Mouse (Mus musculus): ENCODE measurements around the gene Fnbp1. TPM values are rescaled to one million over a fixed set of nuclear protein-coding genes. Genes with fewer than 3 reads are reported as not detected.

The Fnbp1 gene
- polyA plus RNA-seq, 1 experiment from 2014 or later = 33.2 TPM

- 69% methylated on average over 4 of the region's 4 CpGs for WGBS
- Histone ChIP-seq H3K27me3 (ENCODE audit: control insufficient read depth, insufficient read depth, low read depth, low read length) (no peaks in the 10 kb centered on the region), H3K4me1 (ENCODE audit: control insufficient read depth, insufficient read depth, low read length) (peaks cover 5% of the 10 kb centered on the region; the same call in 1 of the 2 replicates), H3K9ac (ENCODE audit: low read depth, low read length) (no peak overlapping the region), H3K9me3 (replicated peaks; ENCODE audit: control insufficient read depth, low read length, poor library complexity, severe bottlenecking) (no peaks in the 10 kb centered on the region), H3K36me3 (ENCODE audit: control insufficient read depth, insufficient read depth, low read length) (no peaks in the 10 kb centered on the region), H3K4me2 (ENCODE audit: low read length) (no peak overlapping the region), H3K4me3 (ENCODE audit: low read depth, low read length) (no peak overlapping the region), H3K27ac (ENCODE audit: low read length) (no peak overlapping the region)
- ATAC-seq = no peak
These were observed 7.8 kb downstream of the Fnbp1 start for GRCm38 (mm10) chr2:31133981-31134380.

GRCm38 (mm10) chr2:31132682-31133081, 9.1 kb downstream of the Fnbp1 start:
- no peak overlapping the region for H3K27ac ChIP-seq (ENCODE audit: low read length)
- no peak overlapping the region for H3K4me3 ChIP-seq (ENCODE audit: low read depth, low read length)
- H3K4me1 ChIP-seq (ENCODE audit: control insufficient read depth, insufficient read depth, low read length) = peaks cover 7% of the 10 kb centered on the region; the same call in 1 of the 2 replicates
- no peak overlapping the region for H3K9ac ChIP-seq (ENCODE audit: low read depth, low read length)
- ATAC-seq = no peak
- H3K27me3 ChIP-seq (ENCODE audit: control insufficient read depth, insufficient read depth, low read depth, low read length) = no peaks in the 10 kb centered on the region
- WGBS = 69% methylated on average over 8 of the region's 8 CpGs
- H3K36me3 ChIP-seq (ENCODE audit: control insufficient read depth, insufficient read depth, low read length) = no peaks in the 10 kb centered on the region
- H3K4me2 ChIP-seq (ENCODE audit: low read length) = no peak overlapping the region
- no peaks in the 10 kb centered on the region for H3K9me3 ChIP-seq (replicated peaks; ENCODE audit: control insufficient read depth, low read length, poor library complexity, severe bottlenecking)

GRCm38 (mm10) chr2:31130815-31131299, 11.0 kb downstream of the Fnbp1 start:
- 83% methylated on average over 8 of the region's 8 CpGs for WGBS
- Histone ChIP-seq H3K9me3 (replicated peaks; ENCODE audit: control insufficient read depth, low read length, poor library complexity, severe bottlenecking) (no peaks in the 10 kb centered on the region), H3K4me2 (ENCODE audit: low read length) (no peak overlapping the region), H3K36me3 (ENCODE audit: control insufficient read depth, insufficient read depth, low read length) (no peaks in the 10 kb centered on the region), H3K27ac (ENCODE audit: low read length) (no peak overlapping the region), H3K4me3 (ENCODE audit: low read depth, low read length) (no peak overlapping the region), H3K4me1 (ENCODE audit: control insufficient read depth, insufficient read depth, low read length) (peaks cover 7% of the 10 kb centered on the region; the same call in 1 of the 2 replicates), H3K27me3 (ENCODE audit: control insufficient read depth, insufficient read depth, low read depth, low read length) (no peaks in the 10 kb centered on the region), H3K9ac (ENCODE audit: low read depth, low read length) (no peak overlapping the region)
- no peak for ATAC-seq

- Histone ChIP-seq H3K4me1 (ENCODE audit: control insufficient read depth, insufficient read depth, low read length) (peaks cover 7% of the 10 kb centered on the region; the same call in 1 of the 2 replicates), H3K36me3 (ENCODE audit: control insufficient read depth, insufficient read depth, low read length) (no peaks in the 10 kb centered on the region), H3K9me3 (replicated peaks; ENCODE audit: control insufficient read depth, low read length, poor library complexity, severe bottlenecking) (no peaks in the 10 kb centered on the region), H3K27ac (ENCODE audit: low read length) (no peak overlapping the region), H3K4me2 (ENCODE audit: low read length) (no peak overlapping the region), H3K27me3 (ENCODE audit: control insufficient read depth, insufficient read depth, low read depth, low read length) (no peaks in the 10 kb centered on the region), H3K4me3 (ENCODE audit: low read depth, low read length) (no peak overlapping the region), H3K9ac (ENCODE audit: low read depth, low read length) (no peak overlapping the region)
- ATAC-seq = no peak
- 89% methylated on average over 14 of the region's 14 CpGs for WGBS
These were observed 11.9 kb downstream of the Fnbp1 start for GRCm38 (mm10) chr2:31129742-31130518.

GRCm38 (mm10) chr2:31127899-31128298, 13.9 kb downstream of the Fnbp1 start:
- H3K9me3 ChIP-seq (replicated peaks; ENCODE audit: control insufficient read depth, low read length, poor library complexity, severe bottlenecking) = no peaks in the 10 kb centered on the region
- no peak overlapping the region for H3K9ac ChIP-seq (ENCODE audit: low read depth, low read length)
- peaks cover 7% of the 10 kb centered on the region; the same call in 1 of the 2 replicates for H3K4me1 ChIP-seq (ENCODE audit: control insufficient read depth, insufficient read depth, low read length)
- ATAC-seq = no peak
- H3K4me2 ChIP-seq (ENCODE audit: low read length) = no peak overlapping the region
- WGBS = 82% methylated on average over 4 of the region's 4 CpGs
- H3K27ac ChIP-seq (ENCODE audit: low read length) = no peak overlapping the region
- H3K4me3 ChIP-seq (ENCODE audit: low read depth, low read length) = no peak overlapping the region
- no peaks in the 10 kb centered on the region for H3K27me3 ChIP-seq (ENCODE audit: control insufficient read depth, insufficient read depth, low read depth, low read length)
- no peaks in the 10 kb centered on the region for H3K36me3 ChIP-seq (ENCODE audit: control insufficient read depth, insufficient read depth, low read length)

- Histone ChIP-seq H3K36me3 (ENCODE audit: control insufficient read depth, insufficient read depth, low read length) (no peaks in the 10 kb centered on the region), H3K4me2 (ENCODE audit: low read length) (no peak overlapping the region), H3K9me3 (replicated peaks; ENCODE audit: control insufficient read depth, low read length, poor library complexity, severe bottlenecking) (no peaks in the 10 kb centered on the region), H3K9ac (ENCODE audit: low read depth, low read length) (no peak overlapping the region), H3K4me1 (ENCODE audit: control insufficient read depth, insufficient read depth, low read length) (peaks cover 5% of the 10 kb centered on the region; the same call in 1 of the 2 replicates), H3K4me3 (ENCODE audit: low read depth, low read length) (no peak overlapping the region), H3K27ac (ENCODE audit: low read length) (no peak overlapping the region), H3K27me3 (ENCODE audit: control insufficient read depth, insufficient read depth, low read depth, low read length) (no peaks in the 10 kb centered on the region)
- 61% methylated on average over 7 of the region's 7 CpGs for WGBS
- no peak for ATAC-seq
These were observed 14.6 kb downstream of the Fnbp1 start for GRCm38 (mm10) chr2:31127219-31127618.

GRCm38 (mm10) chr2:31126048-31126447, 15.8 kb downstream of the Fnbp1 start:
- H3K27me3 ChIP-seq (ENCODE audit: control insufficient read depth, insufficient read depth, low read depth, low read length) = no peaks in the 10 kb centered on the region
- 0 out of 2 replicates have a peak, but pooled peaks cover 2% of the 10 kb centered on the region for H3K4me1 ChIP-seq (ENCODE audit: control insufficient read depth, insufficient read depth, low read length)
- no peaks in the 10 kb centered on the region for H3K9me3 ChIP-seq (replicated peaks; ENCODE audit: control insufficient read depth, low read length, poor library complexity, severe bottlenecking)
- H3K36me3 ChIP-seq (ENCODE audit: control insufficient read depth, insufficient read depth, low read length) = no peaks in the 10 kb centered on the region
- H3K27ac ChIP-seq (ENCODE audit: low read length) = no peak overlapping the region
- no peak overlapping the region for H3K4me2 ChIP-seq (ENCODE audit: low read length)
- H3K4me3 ChIP-seq (ENCODE audit: low read depth, low read length) = no peak overlapping the region
- 90% methylated on average over 9 of the region's 9 CpGs for WGBS
- no peak for ATAC-seq
- H3K9ac ChIP-seq (ENCODE audit: low read depth, low read length) = no peak overlapping the region

- no peak for ATAC-seq
- Histone ChIP-seq H3K4me2 (ENCODE audit: low read length) (no peak overlapping the region), H3K27me3 (ENCODE audit: control insufficient read depth, insufficient read depth, low read depth, low read length) (no peaks in the 10 kb centered on the region), H3K9me3 (replicated peaks; ENCODE audit: control insufficient read depth, low read length, poor library complexity, severe bottlenecking) (no peaks in the 10 kb centered on the region), H3K9ac (ENCODE audit: low read depth, low read length) (no peak overlapping the region), H3K36me3 (ENCODE audit: control insufficient read depth, insufficient read depth, low read length) (no peaks in the 10 kb centered on the region), H3K27ac (ENCODE audit: low read length) (no peak overlapping the region), H3K4me3 (ENCODE audit: low read depth, low read length) (no peak overlapping the region), H3K4me1 (ENCODE audit: control insufficient read depth, insufficient read depth, low read length) (0 out of 2 replicates have a peak, but pooled peaks cover 2% of the 10 kb centered on the region)
- WGBS = 91% methylated on average over 7 of the region's 7 CpGs
These were observed 16.7 kb downstream of the Fnbp1 start for GRCm38 (mm10) chr2:31125156-31125555.

- 76% methylated on average over 2 of the region's 2 CpGs for WGBS
- Histone ChIP-seq H3K4me2 (ENCODE audit: low read length) (no peak overlapping the region), H3K27ac (ENCODE audit: low read length) (no peak overlapping the region), H3K4me3 (ENCODE audit: low read depth, low read length) (no peak overlapping the region), H3K36me3 (ENCODE audit: control insufficient read depth, insufficient read depth, low read length) (no peaks in the 10 kb centered on the region), H3K9ac (ENCODE audit: low read depth, low read length) (no peak overlapping the region), H3K27me3 (ENCODE audit: control insufficient read depth, insufficient read depth, low read depth, low read length) (no peaks in the 10 kb centered on the region), H3K9me3 (replicated peaks; ENCODE audit: control insufficient read depth, low read length, poor library complexity, severe bottlenecking) (no peaks in the 10 kb centered on the region), H3K4me1 (ENCODE audit: control insufficient read depth, insufficient read depth, low read length) (peaks cover 4% of the 10 kb centered on the region; the same call in 1 of the 2 replicates)
- ATAC-seq = no peak
These were observed 17.1 kb downstream of the Fnbp1 start for GRCm38 (mm10) chr2:31124694-31125093.
